Mouse (Mus musculus) layer of hippocampus, adult 18-20 months (tissue): ENCODE measurements around the gene Egln2. TPM values are rescaled to one million over a fixed set of nuclear protein-coding genes. Genes with fewer than 3 reads are reported as not detected.

Experiments used
- DNase-seq, 2 experiments: peaks; one replicate each; pipeline ENCODE4 v3.0.0; 2022; ENCODE audit warnings: low spot score in 2 of 2
- total RNA-seq, 2 experiments: library from RNA; stranded (reverse); gene quantifications; 2 replicates each; pipeline ENCODE4 v1.2.3; 2021

Gene Egln2
- total RNA-seq, 2 experiments from 2014 or later, result 106 to 110 TPM

- peak; percentile 99 to 100 for DNase-seq
These were observed 12.0 kb upstream of the Egln2 start, which contains the start of gene Rab4b for GRCm38 (mm10) chr7:27178324-27179216. Gene Rab4b (minus strand): TSS chr7:27178896.

DNA sequence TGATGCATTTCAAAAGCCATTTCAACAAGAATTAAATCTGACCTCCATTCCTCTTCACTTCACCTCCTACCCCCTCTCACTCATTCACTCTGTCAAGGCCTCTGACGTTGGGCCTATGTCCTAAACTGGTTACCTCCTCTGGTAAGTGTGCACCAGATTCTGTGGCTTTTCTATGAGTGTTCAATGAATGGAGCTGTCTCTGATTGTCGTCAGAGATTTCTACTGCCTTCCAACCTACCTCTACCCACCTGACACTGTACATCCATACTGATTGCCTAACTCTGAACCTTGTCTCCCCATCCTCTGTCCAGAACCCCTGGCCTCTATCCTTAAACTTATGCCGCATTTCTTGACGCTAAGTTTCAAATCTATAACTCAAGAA is 11.3 kb upstream of the Egln2 start:
- no peak for DNase-seq

GRCm38 (mm10) chr7:27174896-27175295 is 8.3 kb upstream of the Egln2 start:
- no peak for DNase-seq

DNA sequence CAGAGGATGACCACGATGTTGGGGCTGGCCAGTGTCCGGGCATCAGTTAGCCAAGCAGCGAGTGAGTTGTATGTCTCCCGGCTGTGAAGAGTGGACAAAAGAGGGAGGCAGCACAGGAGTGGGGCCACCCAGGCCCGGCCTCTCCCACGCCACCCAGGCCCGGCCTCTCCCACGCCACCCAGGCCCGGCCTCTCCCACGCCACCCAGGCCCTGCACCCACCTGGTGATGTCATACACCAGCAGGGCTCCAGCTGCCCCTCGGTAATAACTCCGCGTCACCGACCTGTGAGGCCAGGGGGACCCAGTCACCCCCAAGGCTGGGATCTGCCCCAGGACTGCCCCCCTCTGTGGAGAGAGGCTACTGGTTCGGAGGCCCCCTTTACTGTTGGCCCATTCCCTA is 7.9 kb upstream of the Egln2 start:
- no peak for DNase-seq

- no peak for DNase-seq
These were observed 4.4 kb upstream of the Egln2 start for GRCm38 (mm10) chr7:27170981-27171380.

DNA sequence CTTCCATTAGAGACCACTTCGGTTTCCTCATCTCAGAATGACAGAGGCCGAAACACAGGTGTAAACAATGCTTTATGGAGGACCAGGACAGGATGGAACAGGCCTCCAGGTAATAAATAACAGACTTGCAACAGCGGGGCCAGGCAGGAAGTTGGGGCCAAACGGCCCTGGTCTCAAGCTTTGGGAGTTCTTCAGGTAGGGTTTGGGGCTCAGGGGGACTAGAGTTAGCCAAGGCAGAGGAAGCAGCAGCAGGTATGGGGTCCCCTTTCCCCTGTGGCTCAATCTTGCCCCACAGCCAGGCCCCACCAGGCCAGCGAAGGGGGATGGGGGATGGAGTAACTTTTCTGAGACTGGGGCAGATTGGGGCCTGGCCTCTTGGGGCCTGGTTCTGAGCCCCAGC is 1.8 kb upstream of the Egln2 start:
- no peak for DNase-seq

- no peak for DNase-seq
These were observed 983 bp upstream of the Egln2 start for GRCm38 (mm10) chr7:27167475-27168094.

DNA sequence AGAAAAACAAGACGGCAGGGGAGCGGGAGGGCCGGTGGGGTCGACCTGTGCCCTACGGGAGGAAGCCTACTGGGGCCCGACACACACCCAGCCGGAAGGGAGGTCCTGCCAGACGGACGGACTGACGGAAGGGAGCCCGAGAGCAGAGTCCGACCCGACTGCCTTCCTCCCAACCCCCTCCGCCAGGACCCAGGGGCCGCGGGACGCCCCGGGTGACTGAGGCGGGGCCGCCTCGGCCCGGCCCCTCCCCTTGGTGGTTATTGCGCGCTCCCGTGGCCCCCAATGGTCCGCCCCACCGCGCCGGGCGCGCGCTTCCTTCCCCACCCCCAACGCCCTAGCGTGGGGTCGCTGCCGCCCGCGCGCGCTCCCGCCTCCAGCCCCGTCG is 381 bp downstream of the Egln2 start:
- DNase-seq, result peak; percentile 61 to 75

GRCm38 (mm10) chr7:27165696-27166095 is 906 bp downstream of the Egln2 start:
- no peak for DNase-seq

DNA sequence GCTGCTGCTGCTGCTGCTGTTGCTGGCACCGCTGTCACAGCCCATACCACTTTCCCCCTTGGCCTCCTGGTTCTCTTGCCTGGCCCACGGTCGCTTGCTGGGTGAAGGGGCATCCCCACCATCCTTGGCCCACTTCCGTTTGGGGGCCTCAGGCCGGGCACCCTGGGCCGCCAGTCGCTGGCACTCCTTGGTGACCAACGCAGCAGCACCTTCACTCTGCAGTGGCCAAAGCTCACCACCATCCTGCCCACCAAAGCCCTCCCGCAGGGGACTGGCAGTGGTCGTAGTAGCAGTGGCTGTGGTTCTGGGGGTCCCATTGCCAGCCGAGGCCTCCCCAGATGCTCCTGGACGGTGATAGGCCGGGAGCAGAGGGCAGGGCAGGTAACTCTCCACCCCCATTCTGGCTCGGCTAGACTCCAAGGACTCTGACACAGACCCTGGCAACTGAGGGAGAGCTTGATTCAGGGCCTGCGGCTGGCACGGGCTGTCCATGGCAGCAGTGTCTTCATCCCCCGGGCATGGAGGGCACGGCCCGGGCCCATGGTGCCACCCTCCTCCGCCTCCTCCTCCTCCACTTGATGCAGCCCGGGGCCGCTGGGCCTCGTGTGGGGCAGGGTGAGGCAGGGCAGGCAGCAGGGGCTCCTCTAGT is 1.5 kb downstream of the Egln2 start:
- no peak for DNase-seq

DNA sequence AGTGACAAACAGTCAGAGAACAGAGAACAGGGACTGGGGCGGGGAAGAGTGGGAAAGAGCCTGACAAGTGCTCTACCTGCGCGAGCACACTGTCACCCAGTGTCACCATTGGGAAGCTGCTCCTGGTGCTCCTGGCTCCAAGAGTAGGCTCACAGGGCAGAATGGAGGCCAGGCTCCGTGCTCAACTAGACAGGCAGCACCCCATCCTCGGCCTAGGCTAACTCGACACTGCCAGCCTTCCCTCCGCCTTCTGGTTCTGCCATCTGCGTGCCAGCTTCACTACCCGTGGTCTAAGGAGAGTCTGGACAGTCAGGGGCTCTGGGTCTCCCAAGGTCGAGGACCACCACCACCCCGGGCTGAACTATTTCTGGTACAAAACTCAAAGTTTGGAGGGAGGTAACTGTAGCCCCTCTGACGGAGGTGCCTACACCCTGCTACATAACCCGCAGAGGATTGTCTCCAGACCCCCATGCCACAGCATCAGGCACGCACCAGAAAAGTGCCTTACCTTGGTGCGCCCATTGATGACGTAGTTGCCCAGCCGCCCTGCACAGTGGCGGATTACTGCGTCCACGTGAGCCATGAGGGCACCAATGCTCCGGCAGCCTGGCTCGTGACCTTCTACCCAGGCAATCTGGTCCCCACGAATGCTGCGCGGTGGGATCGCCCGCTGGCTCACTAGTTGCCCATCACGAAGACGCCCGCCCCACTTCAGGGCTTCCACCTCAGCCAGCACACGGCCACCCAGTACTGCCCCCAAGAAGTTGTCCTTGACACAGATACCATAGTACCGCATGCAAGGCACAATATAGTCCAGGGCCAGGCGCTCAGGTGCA is 2.3 kb downstream of the Egln2 start:
- DNase-seq, result no peak

DNA sequence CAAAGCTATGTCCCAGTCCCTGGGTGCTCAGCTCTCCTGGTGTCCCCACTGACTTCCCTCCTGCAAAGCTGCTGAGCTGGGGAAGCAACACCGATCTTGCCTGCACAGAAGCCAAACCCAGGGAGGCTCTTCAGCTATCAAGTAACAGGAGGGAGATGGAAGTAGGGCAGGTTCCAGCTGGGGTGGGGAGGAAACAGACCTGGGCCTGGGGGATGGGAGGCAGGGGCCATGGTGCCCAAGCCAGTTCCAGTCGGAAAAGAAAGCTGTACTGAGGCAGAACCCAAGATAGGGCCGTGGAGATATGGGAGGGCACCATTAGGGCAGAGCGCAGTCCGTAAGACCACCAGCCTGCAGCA is 3.2 kb downstream of the Egln2 start:
- DNase-seq, result no peak

GRCm38 (mm10) chr7:27162780-27163449 is 3.7 kb downstream of the Egln2 start:
- no peak for DNase-seq

DNA sequence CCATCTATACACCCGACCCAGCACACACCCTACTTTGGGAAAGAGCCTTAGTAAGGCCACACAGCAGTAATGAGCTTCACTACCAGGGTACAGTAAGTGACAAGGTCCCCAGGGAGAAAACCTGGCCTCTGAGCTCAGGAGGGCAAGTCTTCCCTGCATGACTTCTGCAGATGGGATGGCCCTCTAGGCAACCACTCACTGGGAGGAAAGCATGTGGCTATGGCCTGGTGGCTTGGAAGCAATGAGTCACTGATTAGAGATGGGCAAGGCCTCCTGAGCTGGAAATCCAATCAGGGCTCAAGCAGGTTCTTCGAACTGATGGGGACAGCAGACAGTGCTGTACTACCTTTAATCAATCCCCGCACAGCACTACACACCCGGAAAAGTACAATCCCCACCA is 4.9 kb downstream of the Egln2 start:
- DNase-seq, result no peak

DNA sequence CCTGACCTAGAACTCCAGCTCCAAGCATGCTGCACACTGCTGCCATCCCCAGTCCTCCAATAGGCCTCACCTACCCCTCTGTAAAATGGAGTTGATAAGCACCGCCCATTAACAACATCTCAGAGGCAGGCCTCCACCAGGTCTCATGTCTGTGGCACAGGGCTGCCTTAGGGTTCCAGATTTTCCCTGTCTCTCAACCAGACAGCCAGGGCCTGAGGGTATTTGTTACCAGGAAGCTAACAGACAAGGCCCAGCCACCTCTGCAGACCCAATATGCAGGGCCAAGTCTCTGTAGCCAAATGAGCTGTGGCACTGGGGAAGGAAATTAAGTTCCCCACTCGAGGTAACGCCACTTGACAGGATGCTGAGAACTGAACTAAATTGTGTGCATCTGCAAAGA is 5.7 kb downstream of the Egln2 start:
- DNase-seq, result no peak

- peak; percentile 82 to 95 for DNase-seq
These were observed 6.7 kb downstream of the Egln2 start for GRCm38 (mm10) chr7:27159882-27160281.

DNA sequence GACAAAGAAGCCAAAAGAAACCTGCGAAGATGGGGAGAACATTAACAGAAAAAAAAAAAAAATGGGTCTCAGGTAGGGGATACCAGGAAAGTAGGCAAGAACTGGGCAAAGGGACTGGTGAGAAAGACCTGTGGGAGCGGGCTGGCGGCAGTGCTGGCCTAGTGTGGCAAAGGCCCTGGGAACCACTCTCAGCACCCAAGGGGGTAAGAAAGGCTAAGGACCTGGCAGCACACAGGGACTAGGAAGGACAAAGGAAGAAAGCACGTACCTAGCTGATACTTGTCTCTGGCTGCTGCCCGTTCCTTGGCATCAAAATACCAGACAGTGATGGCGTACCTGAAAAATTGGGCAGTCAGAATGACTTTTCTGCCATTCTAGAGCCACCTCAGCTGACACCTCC is 7.3 kb downstream of the Egln2 start:
- DNase-seq, result no peak

- DNase-seq, result no peak
These were observed 8.4 kb downstream of the Egln2 start for GRCm38 (mm10) chr7:27158171-27158570.

DNA sequence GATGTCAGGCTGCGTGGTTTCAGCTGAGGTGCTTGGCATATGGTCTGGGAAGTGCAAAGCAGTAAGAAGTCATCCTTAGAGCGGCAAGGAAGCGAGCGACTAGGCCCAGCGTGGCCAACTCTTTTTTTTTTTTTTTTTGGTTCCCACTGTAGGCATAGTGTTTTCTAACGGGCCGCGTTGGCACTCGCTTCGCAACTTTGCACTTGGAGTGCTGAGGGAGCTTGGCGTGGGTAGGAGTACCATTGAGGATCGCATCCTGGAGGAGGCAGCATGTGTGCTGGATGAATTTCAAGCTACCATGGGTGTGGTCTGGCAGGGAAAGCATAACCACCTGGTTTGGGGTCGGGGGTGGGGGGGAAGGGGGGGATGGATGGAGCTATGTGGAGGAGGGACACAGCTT is 10.6 kb downstream of the Egln2 start:
- peak in 1 of 2 experiments; percentile 74 for DNase-seq

DNA sequence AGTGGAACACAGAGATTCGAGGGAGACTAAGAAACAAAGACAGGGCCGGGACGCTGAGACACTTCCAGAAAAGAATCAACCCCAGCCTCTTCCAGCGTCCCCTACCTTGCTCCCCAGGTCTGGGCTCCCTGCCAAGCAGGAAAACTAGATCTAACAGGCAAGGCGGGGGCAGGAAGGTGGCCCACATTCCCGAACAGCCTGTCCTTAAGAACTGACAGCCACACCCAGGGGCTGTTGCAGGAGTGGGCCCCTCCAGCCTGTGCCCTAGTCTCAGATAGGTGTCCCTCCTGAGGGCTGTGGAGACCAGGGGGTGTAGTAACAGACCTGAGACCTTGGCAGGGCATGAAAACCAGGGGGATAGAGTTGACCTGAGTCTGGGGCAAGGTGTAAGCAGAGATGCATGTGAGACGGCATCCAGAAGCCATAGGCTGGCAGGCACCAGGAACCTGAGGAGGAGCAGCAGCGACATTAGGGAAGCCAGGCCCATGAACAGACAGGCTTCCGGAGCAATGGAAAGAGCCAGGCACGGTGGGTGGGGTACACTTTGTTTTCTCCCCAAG is 13.3 kb downstream of the Egln2 start, which contains the start of gene Cyp2t4:
Gene Cyp2t4, plus strand, starts transcription at position 510 of the 560 bp plus-strand sequence.
- DNase-seq, result no peak
